Mouse (Mus musculus): Measurements from ENCODE around the gene Arl2. TPM values are rescaled to one million over a fixed set of nuclear protein-coding genes. Genes with fewer than 3 reads are reported as not detected.

The Arl2 gene
- polyA plus RNA-seq, 1 experiment = 110 TPM

GRCm38 (mm10) chr19:6156372-6156771 lies 15.0 kb upstream of the Arl2 start:
- H3K4me3 ChIP-seq = no peak overlapping the region
- no peak overlapping the region for H3ac ChIP-seq (ENCODE audit: control insufficient read depth, insufficient read length)
- TF ChIP-seq MYOG (IDR thresholded peaks at IDR 0.05; ENCODE audit: control insufficient read depth in 1 of 3, insufficient read depth in 1 of 3, insufficient read length in 2 of 3, low read depth in 2 of 3) = no peak
- TF ChIP-seq TCF12 (IDR thresholded peaks at IDR 0.05; ENCODE audit: insufficient read depth, poor library complexity, severe bottlenecking) = no peak
- TF ChIP-seq MYOD1 (IDR thresholded peaks at IDR 0.05; ENCODE audit: control insufficient read depth in 1 of 3, insufficient read length in 2 of 3, low read depth in 2 of 3) = no peak
- no peak for TF ChIP-seq USF1 (IDR thresholded peaks at IDR 0.05; ENCODE audit: low read depth)
- no peak for TF ChIP-seq CEBPB (IDR thresholded peaks at IDR 0.05; ENCODE audit: insufficient read depth, poor library complexity, severe bottlenecking)
- no peak for TF ChIP-seq POLR2AphosphoS2 (IDR thresholded peaks at IDR 0.05; ENCODE audit: insufficient read length, low read depth)
- no peak overlapping the region for H3K4me2 ChIP-seq (ENCODE audit: low read depth)
- no peaks in the 10 kb centered on the region for H3K79me2 ChIP-seq (ENCODE audit: control insufficient read depth, insufficient read depth)
- H3K36me3 ChIP-seq (ENCODE audit: control insufficient read depth, insufficient read depth) = no peaks in the 10 kb centered on the region
- peaks cover 39% of the 10 kb centered on the region for H3K27me3 ChIP-seq (ENCODE audit: control insufficient read depth, insufficient read depth, insufficient read length)

DNA sequence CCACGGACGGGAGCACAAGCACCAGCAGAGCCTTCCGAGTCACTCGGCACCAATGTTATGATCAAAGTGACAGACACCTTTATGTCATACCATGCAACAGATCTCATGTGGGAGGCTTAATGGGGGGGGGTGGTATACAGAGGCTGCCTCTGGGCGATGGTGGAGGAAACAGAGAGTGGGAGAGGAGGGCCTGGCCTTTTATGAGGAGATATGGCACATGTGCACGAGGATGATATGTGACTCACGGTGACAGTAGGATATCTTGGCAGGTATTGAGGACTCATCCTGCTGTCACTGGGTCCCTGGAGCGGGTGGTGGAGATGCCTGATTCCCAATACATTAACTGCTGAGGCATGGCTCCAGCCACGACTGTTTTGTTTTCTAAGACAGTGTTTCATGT lies 13.8 kb upstream of the Arl2 start:
- Histone ChIP-seq H3K27me3 (ENCODE audit: control insufficient read depth, insufficient read depth, insufficient read length) (peaks cover 47% of the 10 kb centered on the region), H3K4me3 (no peak overlapping the region), H3ac (ENCODE audit: control insufficient read depth, insufficient read length) (no peak overlapping the region), H3K79me2 (ENCODE audit: control insufficient read depth, insufficient read depth) (no peaks in the 10 kb centered on the region), H3K36me3 (ENCODE audit: control insufficient read depth, insufficient read depth) (no peaks in the 10 kb centered on the region), H3K4me2 (ENCODE audit: low read depth) (no peak overlapping the region)
- TF ChIP-seq TCF3 (IDR thresholded peaks at IDR 0.05; ENCODE audit: insufficient read length, low read depth) = no peak
- TF ChIP-seq REST (IDR thresholded peaks at IDR 0.05; ENCODE audit: insufficient read depth, insufficient read length) = no peak
- no peak for TF ChIP-seq POLR2A (IDR thresholded peaks at IDR 0.05; ENCODE audit: insufficient read length, low read depth)
- TF ChIP-seq MAX (IDR thresholded peaks at IDR 0.05; ENCODE audit: low read depth) = no peak
- no peak for TF ChIP-seq TCF12 (IDR thresholded peaks at IDR 0.05; ENCODE audit: insufficient read depth, poor library complexity, severe bottlenecking)
- TF ChIP-seq MYOG (IDR thresholded peaks at IDR 0.05; ENCODE audit: control insufficient read depth in 1 of 3, insufficient read depth in 1 of 3, insufficient read length in 2 of 3, low read depth in 2 of 3) = no peak
- no peak for TF ChIP-seq MYOD1 (IDR thresholded peaks at IDR 0.05; ENCODE audit: control insufficient read depth in 1 of 3, insufficient read length in 2 of 3, low read depth in 2 of 3)
- TF ChIP-seq E2F4 (IDR thresholded peaks at IDR 0.05; ENCODE audit: insufficient read depth) = no peak
- TF ChIP-seq POLR2AphosphoS2 (IDR thresholded peaks at IDR 0.05; ENCODE audit: insufficient read length, low read depth) = no peak
- TF ChIP-seq USF1 (IDR thresholded peaks at IDR 0.05; ENCODE audit: low read depth) = no peak
- TF ChIP-seq SRF (IDR thresholded peaks at IDR 0.05; ENCODE audit: control insufficient read depth, insufficient read length, low read depth) = no peak
- no peak for TF ChIP-seq CEBPB (IDR thresholded peaks at IDR 0.05; ENCODE audit: insufficient read depth, poor library complexity, severe bottlenecking)

DNA sequence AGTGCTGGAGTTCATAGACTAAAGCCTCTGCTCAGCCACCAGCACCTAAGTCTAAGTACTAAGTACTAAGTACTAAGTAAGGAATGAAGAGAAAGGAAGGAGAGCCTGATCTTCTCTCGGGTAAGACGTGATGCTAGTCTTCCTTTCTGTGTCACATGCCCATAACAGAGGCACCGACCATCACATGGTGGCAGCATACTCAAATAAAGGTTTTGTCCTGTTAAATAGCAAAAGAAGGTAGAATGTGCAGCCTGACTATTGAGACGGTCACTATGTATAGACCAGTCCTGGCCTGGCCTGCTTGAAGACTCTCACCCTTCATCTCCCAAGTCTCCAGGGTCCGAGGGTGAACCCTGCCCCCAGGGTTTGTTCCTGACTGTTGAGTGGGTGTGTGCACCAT lies 3.5 kb upstream of the Arl2 start:
- Histone ChIP-seq H3ac (ENCODE audit: control insufficient read depth, insufficient read length) (no peak overlapping the region), H3K79me2 (ENCODE audit: control insufficient read depth, insufficient read depth) (no peaks in the 10 kb centered on the region), H3K4me2 (ENCODE audit: low read depth) (no peak overlapping the region), H3K4me3 (no peak overlapping the region), H3K27me3 (ENCODE audit: control insufficient read depth, insufficient read depth, insufficient read length) (peaks cover 22% of the 10 kb centered on the region), H3K36me3 (ENCODE audit: control insufficient read depth, insufficient read depth) (no peaks in the 10 kb centered on the region)
- TF ChIP-seq TCF12 (IDR thresholded peaks at IDR 0.05; ENCODE audit: insufficient read depth, poor library complexity, severe bottlenecking) = no peak
- TF ChIP-seq REST (IDR thresholded peaks at IDR 0.05; ENCODE audit: insufficient read depth, insufficient read length) = no peak
- TF ChIP-seq MAX (IDR thresholded peaks at IDR 0.05; ENCODE audit: low read depth) = no peak
- no peak for TF ChIP-seq SRF (IDR thresholded peaks at IDR 0.05; ENCODE audit: control insufficient read depth, insufficient read length, low read depth)
- TF ChIP-seq E2F4 (IDR thresholded peaks at IDR 0.05; ENCODE audit: insufficient read depth) = no peak
- no peak for TF ChIP-seq CEBPB (IDR thresholded peaks at IDR 0.05; ENCODE audit: insufficient read depth, poor library complexity, severe bottlenecking)
- no peak for TF ChIP-seq USF1 (IDR thresholded peaks at IDR 0.05; ENCODE audit: low read depth)
- TF ChIP-seq MYOG (IDR thresholded peaks at IDR 0.05; ENCODE audit: control insufficient read depth in 1 of 3, insufficient read depth in 1 of 3, insufficient read length in 2 of 3, low read depth in 2 of 3) = no peak
- no peak for TF ChIP-seq POLR2A (IDR thresholded peaks at IDR 0.05; ENCODE audit: insufficient read length, low read depth)
- no peak for TF ChIP-seq TCF3 (IDR thresholded peaks at IDR 0.05; ENCODE audit: insufficient read length, low read depth)
- TF ChIP-seq MYOD1 (IDR thresholded peaks at IDR 0.05; ENCODE audit: control insufficient read depth in 1 of 3, insufficient read length in 2 of 3, low read depth in 2 of 3) = no peak
- no peak for TF ChIP-seq POLR2AphosphoS2 (IDR thresholded peaks at IDR 0.05; ENCODE audit: insufficient read length, low read depth)

DNA sequence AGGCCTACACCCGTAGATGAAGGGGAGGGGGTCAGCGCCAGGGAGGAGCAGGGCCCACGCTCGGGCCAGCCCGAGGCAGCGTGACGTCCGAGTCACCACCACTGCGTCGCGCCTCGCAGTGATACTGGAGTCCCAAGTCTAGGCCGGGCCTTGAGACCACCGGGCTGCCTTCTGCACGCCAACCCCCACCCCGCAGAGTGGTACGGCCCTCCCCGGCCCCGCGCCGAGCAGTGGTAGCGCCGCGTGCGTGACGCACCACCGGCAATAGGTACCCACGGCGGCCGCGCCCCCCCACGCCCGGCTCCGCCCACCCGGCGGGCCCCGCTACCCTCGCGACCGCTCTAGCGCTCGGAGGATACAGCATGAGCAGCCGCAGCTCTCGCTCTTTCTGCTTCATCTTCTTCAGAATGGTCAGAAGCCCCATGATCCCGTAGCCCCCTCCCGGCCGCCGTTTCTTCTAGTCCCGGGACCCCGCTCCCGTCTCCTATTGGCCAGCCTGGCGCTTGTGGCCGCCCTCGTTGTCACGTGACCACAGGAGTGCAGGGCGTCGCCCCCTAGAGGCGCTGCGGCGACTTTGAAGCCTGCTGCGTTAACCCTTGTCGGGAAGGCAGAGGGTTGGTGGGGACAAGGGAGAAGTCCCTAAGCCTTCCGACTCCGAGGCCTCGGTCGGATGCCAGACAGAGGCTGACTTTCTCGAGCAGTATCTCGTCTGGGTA lies 512 bp downstream of the Arl2 start, which contains the start of gene Batf2:
TSS of gene Batf2 (plus strand) at position 306 of the 716 bp plus-strand sequence.
- peak within 1 kb of the TSS; percentile 81 for H3K4me3 ChIP-seq
- H3ac ChIP-seq (ENCODE audit: control insufficient read depth, insufficient read length) = peak within 1 kb of the TSS; percentile 61
- H3K4me2 ChIP-seq (ENCODE audit: low read depth) = peak within 1 kb of the TSS; percentile 92
- H3K36me3 ChIP-seq (ENCODE audit: control insufficient read depth, insufficient read depth) = no peaks in the 10 kb centered on the region
- H3K27me3 ChIP-seq (ENCODE audit: control insufficient read depth, insufficient read depth, insufficient read length) = peaks cover 6% of the 10 kb centered on the region
- TF ChIP-seq MYOD1 (IDR thresholded peaks at IDR 0.05; ENCODE audit: control insufficient read depth in 1 of 3, insufficient read length in 2 of 3, low read depth in 2 of 3) (no peak), REST (IDR thresholded peaks at IDR 0.05; ENCODE audit: insufficient read depth, insufficient read length) (no peak), MAX (IDR thresholded peaks at IDR 0.05; ENCODE audit: low read depth) (no peak), E2F4 (IDR thresholded peaks at IDR 0.05; ENCODE audit: insufficient read depth) (peak; percentile 11), SRF (IDR thresholded peaks at IDR 0.05; ENCODE audit: control insufficient read depth, insufficient read length, low read depth) (no peak), USF1 (IDR thresholded peaks at IDR 0.05; ENCODE audit: low read depth) (peak; percentile 95), MYOG (IDR thresholded peaks at IDR 0.05; ENCODE audit: control insufficient read depth in 1 of 3, insufficient read depth in 1 of 3, insufficient read length in 2 of 3, low read depth in 2 of 3) (peak in 1 of 3 experiments; percentile 4), POLR2A (IDR thresholded peaks at IDR 0.05; ENCODE audit: insufficient read length, low read depth) (peak; percentile 59)
- no peaks in the 10 kb centered on the region for H3K79me2 ChIP-seq (ENCODE audit: control insufficient read depth, insufficient read depth)
